Mouse (Mus musculus): ENCODE measurements around the gene Sumo3. TPM values are rescaled to one million over a fixed set of nuclear protein-coding genes. Genes with fewer than 3 reads are reported as not detected.

Sumo3 gene
- total RNA-seq, 2 experiments from 2014 or later: 175 to 189 TPM

- intact Hi-C loops (cut with DNase I): no loop called here
Measured at GRCm38 (mm10) chr10:77667402-77667801, 61.5 kb downstream of the Sumo3 start.

More at GRCm38 (mm10) chr10:77667402-77667801, 61.5 kb downstream of the Sumo3 start:
- no peak for DNase-seq

Small RNAs within 50 kb of the gene (microRNA-seq; reads per million reads assigned to microRNA genes)
- 21.1 reads per million, percentile 36 among the genes with 10 or more reads in this experiment for gene Mir1930

Other genes starting within 250 kb of the Sumo3 start
- gene Adarb1, start 187.8 kb upstream of the Sumo3 start, total RNA-seq (2021): 10 to 100 TPM; 64.3 to 70.4 TPM
- 10 to 100 TPM; 29.0 to 30.1 TPM for gene Fam207a, start 90.3 kb upstream of the Sumo3 start, total RNA-seq (2021)
- gene Itgb2, start 75.8 kb upstream of the Sumo3 start, total RNA-seq (2021): 1 to 10 TPM; 1.7 to 2.2 TPM
- 10 to 100 TPM; 54.7 to 62.7 TPM for gene Pttg1ip, start 24.4 kb upstream of the Sumo3 start, total RNA-seq (2021)
- 10 to 100 TPM in 1 of 2 experiments, not detected in 1; 21.0 TPM for gene Gm49325, start 100 bp downstream of the Sumo3 start, total RNA-seq (2021)
- gene Ube2g2, start 16.2 kb downstream of the Sumo3 start, total RNA-seq (2021): 10 to 100 TPM; 45.1 to 47.6 TPM
- not detected for gene Tspear, start 80.5 kb downstream of the Sumo3 start, total RNA-seq (2021)
- not detected for gene Gm19402, start 84.7 kb downstream of the Sumo3 start, total RNA-seq (2021)
- gene Gm9508, start 91.1 kb downstream of the Sumo3 start, total RNA-seq (2021): not detected
- not detected for gene Gm10272, start 100.5 kb downstream of the Sumo3 start, total RNA-seq (2021)
- gene Gm10024, start 105.4 kb downstream of the Sumo3 start, total RNA-seq (2021): not detected
- gene Gm10142, start 109.7 kb downstream of the Sumo3 start, total RNA-seq (2021): not detected
- not detected for gene Krtap12-1, start 114.5 kb downstream of the Sumo3 start, total RNA-seq (2021)
- not detected for gene Gm10100, start 120.4 kb downstream of the Sumo3 start, total RNA-seq (2021)
- gene Gm18596, start 136.5 kb downstream of the Sumo3 start, total RNA-seq (2021): not detected
- not detected for gene Gm9736, start 145.3 kb downstream of the Sumo3 start, total RNA-seq (2021)
- gene Gm3233, start 153.6 kb downstream of the Sumo3 start, total RNA-seq (2021): not detected
- gene Gm3238, start 165.2 kb downstream of the Sumo3 start, total RNA-seq (2021): not detected
- not detected for gene Gm7138, start 170.8 kb downstream of the Sumo3 start, total RNA-seq (2021)
- gene Gm3250, start 176.4 kb downstream of the Sumo3 start, total RNA-seq (2021): not detected
- gene Gm7137, start 182.1 kb downstream of the Sumo3 start, total RNA-seq (2021): not detected
- gene Gm9639, start 189.0 kb downstream of the Sumo3 start, total RNA-seq (2021): not detected
- not detected for gene Gm19668, start 193.0 kb downstream of the Sumo3 start, total RNA-seq (2021)
- gene Gm9507, start 205.7 kb downstream of the Sumo3 start, total RNA-seq (2021): not detected
- not detected for gene Gm2696, start 208.6 kb downstream of the Sumo3 start, total RNA-seq (2021)
- not detected for gene Krtap10-4, start 221.0 kb downstream of the Sumo3 start, total RNA-seq (2021)
- gene Krtap10-10, start 229.8 kb downstream of the Sumo3 start, total RNA-seq (2021): not detected
- gene Gm36176, start 240.7 kb downstream of the Sumo3 start, total RNA-seq (2021): not detected
- gene Gm10318, start 246.8 kb downstream of the Sumo3 start, total RNA-seq (2021): not detected

All from left cerebral cortex, postnatal 4 days (tissue).